Mouse (Mus musculus) lung, postnatal 0 days (tissue): ENCODE measurements around the gene Scrg1. TPM values are rescaled to one million over a fixed set of nuclear protein-coding genes. Genes with fewer than 3 reads are reported as not detected.
"Not testable (repeated sequence)": the region's sequence is repeated elsewhere in the genome, so short reads cannot be mapped to it uniquely, and the experiment has no call there.

Experiments used
- ATAC-seq: fragments of 200-750 bp; cut with Nextera tagmentation; 2 replicates; pipeline ENCODE4 v1.8.0; 2017; ENCODE audit warnings: moderate library complexity
- DNase-seq: peaks from one replicate; pipeline ENCODE4 v3.0.0-alpha.2; 2016; ENCODE audit warnings: low spot score
- H3K27ac ChIP-seq: fragments of 300-500 bp; sonication (generic); 2 replicates; pipeline ENCODE4 v1.5.1; 2014; ENCODE audit warnings: antibody characterized with exemption, mild to moderate bottlenecking, low read length, mixed read lengths
- H3K27me3 ChIP-seq: fragments of 300-500 bp; sonication (generic); replicated peaks from 2 replicates; pipeline ENCODE4 v1.6.1; 2014; ENCODE audit warnings: low read length, mixed read lengths; ENCODE audit not compliant: insufficient read depth
- H3K36me3 ChIP-seq: fragments of 300-500 bp; sonication (generic); 2 replicates; pipeline ENCODE4 v1.6.1; 2014; ENCODE audit warnings: low read length, mixed read lengths; ENCODE audit not compliant: insufficient read depth
- H3K4me1 ChIP-seq: fragments of 300-500 bp; sonication (generic); 2 replicates; pipeline ENCODE4 v1.6.1; 2014; ENCODE audit warnings: antibody characterized with exemption, low read depth, low read length, mixed read lengths; ENCODE audit not compliant: insufficient read depth
- H3K4me2 ChIP-seq: fragments of 300-500 bp; sonication (generic); replicated peaks from 2 replicates; pipeline ENCODE4 v1.6.1; 2014; ENCODE audit warnings: low read depth, mild to moderate bottlenecking, low read length, moderate library complexity, mixed read lengths
- H3K4me3 ChIP-seq: fragments of 300-500 bp; sonication (generic); 2 replicates; pipeline ENCODE4 v1.5.1; 2014; ENCODE audit warnings: low read depth, low read length
- H3K9ac ChIP-seq: fragments of 300-500 bp; sonication (generic); replicated peaks from 2 replicates; pipeline ENCODE4 v1.6.1; 2014; ENCODE audit warnings: low read depth, mild to moderate bottlenecking
- H3K9me3 ChIP-seq: fragments of 300-500 bp; sonication (generic); 2 replicates; pipeline ENCODE4 v1.6.1; 2016; ENCODE audit warnings: low read length, mixed read lengths
- CTCF ChIP-seq: IDR thresholded peaks from 2 replicates; pipeline ENCODE4 v1.5.1; 2016; ENCODE audit warnings: antibody characterized with exemption, mild to moderate bottlenecking
- EP300 ChIP-seq: IDR thresholded peaks from 2 replicates; pipeline ENCODE4 v1.6.1; 2016; ENCODE audit warnings: antibody characterized with exemption, mild to moderate bottlenecking, control low read depth
- WGBS: fragments of 180-500 bp; shearing (Covaris S2); extraction: QIAGEN DNeasy Blood & Tissue Kit; methylation state at CpG from one replicate; pipeline ENCODE4 v1.1.7; 2014; 5-methylcytosine and 5-hydroxymethylcytosine counted together
- polyA plus RNA-seq: library from polyadenylated mRNA; unstranded; fragments of >200 nt; fragmentation: Nextera tagmentation; extraction: Ambion mirVana; gene quantifications from 2 replicates; pipeline ENCODE4 v1.2.1, GENCODE M21; 2015

The Scrg1 gene
- polyA plus RNA-seq, 1 experiment from 2014 or later, result 0.47 TPM

DNA sequence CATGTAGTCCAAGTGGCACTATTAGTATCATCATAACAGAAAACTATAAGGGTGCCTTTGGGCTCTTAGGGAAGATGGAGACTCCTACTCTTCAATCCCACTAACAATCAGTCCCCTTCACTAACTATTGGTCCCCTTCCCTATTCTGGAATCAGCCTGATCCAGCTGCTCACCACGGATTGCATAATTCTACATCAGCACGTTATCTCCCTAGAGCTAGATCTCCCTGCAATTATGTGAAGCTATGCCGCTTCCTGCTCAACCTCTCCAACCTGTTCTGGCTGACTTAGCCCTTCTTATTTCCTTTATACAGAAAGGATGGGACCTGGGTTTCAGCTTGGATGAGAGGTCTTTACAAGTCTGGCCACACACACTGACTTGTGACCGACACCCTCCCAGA, 12.4 kb upstream of the Scrg1 start:
- no peak overlapping the region for H3K9ac ChIP-seq
- ATAC-seq, result no peak
- no peak overlapping the region for H3K4me2 ChIP-seq
- no peaks in the 10 kb centered on the region for H3K9me3 ChIP-seq
- WGBS, result 58% methylated on average over 4 of the region's 4 CpGs
- H3K4me1 ChIP-seq, result no peaks in the 10 kb centered on the region
- H3K4me3 ChIP-seq, result no peak overlapping the region
- TF ChIP-seq EP300 (no peak), CTCF (no peak)
- DNase-seq, result no peak
- H3K27ac ChIP-seq, result no peak overlapping the region
- H3K36me3 ChIP-seq, result no peaks in the 10 kb centered on the region
- no peaks in the 10 kb centered on the region for H3K27me3 ChIP-seq

DNA sequence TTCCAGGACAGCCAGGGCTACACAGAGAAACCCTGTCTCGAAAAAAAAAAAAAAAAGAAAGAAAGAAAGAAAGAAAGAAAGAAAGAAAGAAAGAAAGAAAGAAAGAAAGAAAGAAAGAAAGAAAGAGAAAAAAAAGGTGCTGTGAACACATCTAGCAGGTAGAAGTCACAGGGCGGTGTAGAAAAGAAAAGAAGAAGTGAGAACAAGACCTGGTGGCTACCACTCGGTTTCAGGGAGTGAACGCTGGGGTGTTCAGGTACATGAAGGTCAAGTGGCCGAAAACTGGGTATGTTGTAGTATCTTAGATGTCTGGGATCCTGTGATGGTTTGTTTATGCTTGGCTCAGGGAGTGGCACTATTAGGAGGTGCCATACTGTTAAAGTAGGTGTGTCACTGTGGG, 9.8 kb upstream of the Scrg1 start:
- not testable (repeated sequence) for H3K4me2 ChIP-seq, H3K36me3 ChIP-seq, H3K4me3 ChIP-seq, H3K9me3 ChIP-seq, H3K27me3 ChIP-seq, DNase-seq, H3K4me1 ChIP-seq, H3K9ac ChIP-seq, ATAC-seq, H3K27ac ChIP-seq
- 78% methylated on average over 4 of the region's 5 CpGs for WGBS

DNA sequence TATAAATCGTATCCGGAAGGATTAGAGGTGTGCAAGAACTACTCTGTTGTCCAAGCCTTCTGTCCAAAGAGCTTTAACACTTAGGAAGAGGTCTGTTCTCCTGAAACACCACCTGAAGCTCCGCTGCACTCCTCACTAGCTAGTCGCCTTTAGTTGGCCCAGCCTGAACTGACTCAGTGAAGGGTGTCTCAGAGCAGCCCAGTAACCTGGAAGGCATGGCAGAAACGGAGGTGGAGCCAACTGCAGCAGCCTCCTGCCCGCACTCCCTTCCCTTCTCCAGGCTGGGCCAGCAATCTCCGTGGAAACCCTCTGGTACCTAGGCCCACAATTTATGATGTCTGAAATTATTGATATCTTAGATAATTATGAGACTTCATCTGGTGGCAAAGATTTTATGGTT, 5.0 kb upstream of the Scrg1 start:
- WGBS, result 66% methylated on average over 7 of the region's 7 CpGs
- Histone ChIP-seq H3K4me2 (no peak overlapping the region), H3K9me3 (no peaks in the 10 kb centered on the region)

DNA sequence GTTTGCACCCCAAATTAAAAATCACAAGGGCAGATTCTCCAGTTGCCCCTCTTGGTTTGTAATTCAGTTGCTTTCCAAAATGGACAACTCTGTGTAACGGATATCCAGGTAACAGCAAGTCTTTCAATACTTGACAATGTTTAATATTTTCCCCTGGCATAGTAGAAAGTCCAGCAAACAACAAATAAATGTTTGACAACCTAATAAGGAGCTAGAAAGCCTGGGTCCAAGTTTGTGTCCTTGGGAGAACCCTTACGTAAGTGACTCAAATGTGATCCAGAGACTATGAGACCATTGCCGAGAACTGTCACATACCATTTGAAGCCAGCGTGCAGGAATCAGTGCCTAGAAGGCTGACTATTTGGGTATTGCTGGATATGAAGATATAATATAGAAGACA, 3.8 kb upstream of the Scrg1 start:
- no peak overlapping the region for H3K27ac ChIP-seq
- WGBS, result 93% methylated on average over 4 of the region's 4 CpGs
- no peaks in the 10 kb centered on the region for H3K4me1 ChIP-seq
- no peaks in the 10 kb centered on the region for H3K9me3 ChIP-seq
- no peaks in the 10 kb centered on the region for H3K36me3 ChIP-seq
- no peak overlapping the region for H3K9ac ChIP-seq
- no peak overlapping the region for H3K4me2 ChIP-seq
- DNase-seq (no peak), ATAC-seq (no peak)
- no peak overlapping the region for H3K4me3 ChIP-seq
- no peak for TF ChIP-seq EP300
- no peak for TF ChIP-seq CTCF
- H3K27me3 ChIP-seq, result no peaks in the 10 kb centered on the region

More for the DNA sequence above, 5.0 kb upstream of the Scrg1 start:
- H3K4me3 ChIP-seq, result no peak overlapping the region
- H3K27me3 ChIP-seq, result no peaks in the 10 kb centered on the region
- no peak for TF ChIP-seq CTCF
- no peak for TF ChIP-seq EP300
- no peak for DNase-seq
- H3K9ac ChIP-seq, result no peak overlapping the region
- no peaks in the 10 kb centered on the region for H3K4me1 ChIP-seq
- no peaks in the 10 kb centered on the region for H3K36me3 ChIP-seq
- no peak overlapping the region for H3K27ac ChIP-seq
- no peak for ATAC-seq

DNA sequence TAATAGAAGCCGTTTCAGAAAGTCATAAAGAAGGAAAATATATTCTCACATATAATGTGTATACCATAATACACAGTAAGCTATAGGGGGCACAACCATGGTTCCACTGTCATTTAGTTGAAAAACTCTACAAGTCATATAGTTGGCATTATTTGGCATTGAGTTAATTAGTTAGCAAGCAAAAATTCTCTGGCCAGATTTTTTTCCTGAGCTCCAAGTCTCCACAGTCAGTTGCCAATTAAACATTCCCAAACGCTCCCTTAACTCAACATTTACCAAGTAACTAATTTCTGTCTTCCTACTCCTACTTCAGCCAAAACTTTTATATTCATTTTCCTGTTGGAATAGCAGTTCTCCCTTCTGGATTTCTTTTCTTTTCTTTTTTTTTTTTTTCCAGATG, 2.4 kb upstream of the Scrg1 start:
- no peak overlapping the region for H3K27ac ChIP-seq
- H3K36me3 ChIP-seq, result no peaks in the 10 kb centered on the region
- H3K4me3 ChIP-seq, result no peak overlapping the region
- DNase-seq, result no peak
- 77% methylated on average over 2 of the region's 2 CpGs for WGBS
- no peak overlapping the region for H3K4me2 ChIP-seq
- no peak for ATAC-seq
- no peak for TF ChIP-seq CTCF
- TF ChIP-seq EP300, result no peak
- H3K27me3 ChIP-seq, result no peaks in the 10 kb centered on the region
- no peaks in the 10 kb centered on the region for H3K4me1 ChIP-seq
- H3K9me3 ChIP-seq, result no peaks in the 10 kb centered on the region
- no peak overlapping the region for H3K9ac ChIP-seq

DNA sequence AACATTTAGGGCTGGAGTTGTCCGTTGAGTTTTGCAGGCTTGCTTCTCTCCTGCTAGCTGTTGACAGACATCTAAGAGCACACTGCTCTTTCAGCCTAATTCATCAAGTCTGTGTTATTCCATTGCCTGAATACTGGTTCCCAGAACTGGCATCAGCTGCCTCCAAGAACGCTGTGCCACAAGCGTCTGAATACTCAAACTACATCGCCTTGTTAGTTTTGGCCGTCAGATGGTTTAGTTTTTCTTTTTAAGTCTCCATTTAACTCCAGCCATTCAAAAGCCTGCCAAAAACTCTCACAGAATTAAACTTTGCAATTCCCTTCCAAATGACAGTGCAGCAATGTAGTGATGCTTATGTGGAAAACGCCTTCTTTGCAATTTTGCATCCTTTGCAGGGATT, 1.4 kb downstream of the Scrg1 start:
- DNase-seq, result no peak
- ATAC-seq, result no peak
- H3K4me1 ChIP-seq, result no peaks in the 10 kb centered on the region
- no peaks in the 10 kb centered on the region for H3K36me3 ChIP-seq
- no peaks in the 10 kb centered on the region for H3K9me3 ChIP-seq
- H3K4me3 ChIP-seq, result no peak overlapping the region
- no peaks in the 10 kb centered on the region for H3K27me3 ChIP-seq
- no peak overlapping the region for H3K27ac ChIP-seq
- TF ChIP-seq EP300 (no peak), CTCF (no peak)
- no peak overlapping the region for H3K4me2 ChIP-seq
- 57% methylated on average over 6 of the region's 6 CpGs for WGBS
- H3K9ac ChIP-seq, result no peak overlapping the region

DNA sequence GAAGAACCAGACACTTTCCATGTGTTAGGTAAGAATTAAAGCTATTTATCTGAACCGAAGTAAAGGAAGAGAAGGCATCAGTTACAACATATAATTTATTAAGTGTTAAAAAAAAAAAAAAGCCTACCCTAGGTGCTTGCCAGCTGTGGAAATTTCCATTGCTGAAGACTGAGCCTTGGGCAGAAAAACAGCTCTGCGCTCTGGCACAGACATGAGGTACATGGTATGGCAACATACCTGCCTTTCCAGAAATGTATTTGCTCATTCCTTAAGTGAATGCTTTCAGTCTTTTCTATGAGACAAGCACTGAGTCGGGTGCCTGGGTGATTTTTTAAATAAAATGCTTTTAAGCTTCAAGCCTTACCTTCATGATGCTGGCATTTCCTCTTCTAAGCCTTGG, 2.2 kb downstream of the Scrg1 start:
- no peaks in the 10 kb centered on the region for H3K9me3 ChIP-seq
- no peaks in the 10 kb centered on the region for H3K4me1 ChIP-seq
- TF ChIP-seq CTCF, result no peak
- no peak for TF ChIP-seq EP300
- no peak overlapping the region for H3K4me2 ChIP-seq
- no peak overlapping the region for H3K27ac ChIP-seq
- H3K4me3 ChIP-seq, result no peak overlapping the region
- H3K36me3 ChIP-seq, result no peaks in the 10 kb centered on the region
- DNase-seq (peak; percentile 15), ATAC-seq (no peak)
- H3K9ac ChIP-seq, result no peak overlapping the region
- no peaks in the 10 kb centered on the region for H3K27me3 ChIP-seq
- WGBS, result 45% methylated on average over 3 of the region's 3 CpGs
